Mouse (Mus musculus): ENCODE results near the gene 4930442H23Rik.

DNA sequence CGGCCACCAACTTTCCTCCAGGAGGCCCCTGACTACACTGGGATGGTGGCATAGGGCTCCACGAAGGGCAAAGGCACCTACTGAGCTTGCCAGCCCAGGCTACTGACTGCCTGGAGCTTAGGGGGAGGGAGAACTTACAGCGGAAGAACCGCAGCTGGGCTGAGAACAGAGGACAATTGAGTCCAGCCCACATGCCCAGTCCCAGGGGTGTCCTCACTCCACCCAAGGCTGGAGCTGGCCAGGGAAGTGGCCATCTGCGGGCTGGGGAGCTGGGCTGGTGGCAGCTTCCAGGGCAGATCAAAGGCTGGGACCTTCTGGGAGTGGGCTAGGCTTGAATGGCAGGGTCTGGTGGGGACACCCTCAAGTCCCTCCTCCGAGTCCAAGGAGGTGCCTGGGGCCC is 28.9 kb downstream of the 4930442H23Rik start:
- TF ChIP-seq CTCF (IDR thresholded peaks at IDR 0.05; ENCODE audit: low read depth, low read length), result no peak
- TF ChIP-seq POLR2A (IDR thresholded peaks at IDR 0.05; ENCODE audit: borderline replicate concordance, low read depth, low read length), result no peak

Measured in bone marrow macrophage, adult 2 months (primary cell).